Mouse (Mus musculus): Measurements from ENCODE around the gene Wdr91. TPM values are rescaled to one million over a fixed set of nuclear protein-coding genes. Genes with fewer than 3 reads are reported as not detected.

The Wdr91 gene
- total RNA-seq, 2 experiments from 2014 or later = 13.3 to 15.9 TPM

GRCm38 (mm10) chr6:34887131-34887850 lies 23.4 kb downstream of the Wdr91 start:
- DNase-seq = no peak
- intact Hi-C loops (cut with DNase I) = no loop called here

- no peak for DNase-seq
- intact Hi-C loops (cut with DNase I) = no loop called here
These were observed 26.0 kb downstream of the Wdr91 start for GRCm38 (mm10) chr6:34884724-34885123.

GRCm38 (mm10) chr6:34879911-34880475 lies 30.7 kb downstream of the Wdr91 start:
- DNase-seq = no peak
- intact Hi-C loops (cut with DNase I) = loop anchor here (2.0 to 5.0 kb wide), 4 partner anchors 17 to 368 kb away; partner anchors contain the start of genes Agbl3 and Tmem140

- DNase-seq = no peak
- intact Hi-C loops (cut with DNase I) = loop anchor here (2.0 to 5.0 kb wide), 3 partner anchors 16 to 367 kb away; partner anchors contain the start of genes Agbl3 and Tmem140
These were observed 31.5 kb downstream of the Wdr91 start for GRCm38 (mm10) chr6:34879101-34879740.

DNA sequence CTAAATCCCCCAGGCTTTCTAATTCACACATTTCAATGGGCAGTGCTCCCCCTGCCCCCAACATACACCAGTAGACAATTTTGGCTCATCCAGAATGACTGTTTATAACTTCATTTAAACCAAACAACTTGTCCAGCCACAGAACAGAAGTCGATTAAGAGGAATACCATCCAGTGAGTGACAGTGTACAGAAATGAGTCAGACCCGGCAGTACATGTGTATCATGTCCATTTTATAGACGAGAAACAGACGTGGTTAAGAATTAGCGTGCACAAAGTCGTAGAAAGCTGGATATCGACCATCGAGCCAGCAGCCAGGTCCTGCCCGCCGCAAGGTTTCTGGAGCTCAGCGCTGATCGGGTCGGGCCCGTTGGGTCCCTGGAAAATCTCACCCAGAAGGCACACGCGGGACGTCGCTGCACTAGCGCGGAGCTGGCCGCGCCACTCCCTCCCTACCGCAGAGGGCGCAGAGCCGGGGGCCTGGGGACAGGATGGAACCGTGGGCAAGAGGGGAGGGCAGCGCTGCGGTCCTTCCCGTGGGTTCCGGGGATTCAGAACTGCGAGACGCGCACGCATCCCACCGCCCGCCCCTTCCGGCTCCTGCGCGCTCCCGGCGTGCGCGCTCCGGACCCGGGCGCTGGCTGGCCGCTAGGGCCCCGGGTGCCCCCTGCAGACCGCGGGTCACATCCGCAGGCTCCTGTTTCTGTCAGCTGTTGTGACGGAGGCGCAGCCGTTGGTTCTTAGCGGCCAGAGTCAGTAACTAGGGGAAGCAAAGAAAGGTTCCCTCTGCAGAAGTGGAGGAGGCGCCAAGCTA lies 33.0 kb downstream of the Wdr91 start, which contains the start of gene Cyren:
Gene Cyren (minus strand): TSS at position 552 of the 813 bp plus-strand sequence.
- DNase-seq = peak; percentile 97

DNA sequence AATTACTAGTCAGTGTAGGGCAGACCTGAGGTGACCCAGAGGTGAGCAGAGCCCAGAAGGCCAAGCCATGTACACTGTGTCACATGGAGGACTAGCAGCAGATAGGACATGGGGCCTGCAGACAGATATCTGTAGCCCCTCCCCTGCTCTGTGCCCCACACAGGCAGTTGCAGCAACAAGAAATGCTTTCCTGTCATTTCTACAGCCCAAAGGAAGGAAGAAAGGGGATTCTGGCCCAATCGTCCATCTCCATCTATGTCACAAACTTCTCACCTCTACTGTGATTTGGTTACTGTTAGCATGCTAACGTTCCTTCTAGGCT lies 33.9 kb downstream of the Wdr91 start:
- no peak for DNase-seq
- intact Hi-C loops (cut with DNase I) = loop anchor here (5.0 kb wide), 1 partner anchor 364 kb away; no protein-coding TSS in a partner anchor

More for the DNA sequence above, 33.0 kb downstream of the Wdr91 start, which contains the start of gene Cyren:
- intact Hi-C loops (cut with DNase I) = loop anchor here (2.0 to 5.0 kb wide), 3 partner anchors 15 to 365 kb away; partner anchors contain the start of genes Agbl3 and Tmem140

- DNase-seq = no peak
- intact Hi-C loops (cut with DNase I) = loop anchor here (5.0 kb wide), 1 partner anchor 364 kb away; no protein-coding TSS in a partner anchor
These were observed 34.5 kb downstream of the Wdr91 start for GRCm38 (mm10) chr6:34875966-34876834.

- DNase-seq = peak in 1 of 2 experiments; percentile 38
- intact Hi-C loops (cut with DNase I) = loop anchor here (5.0 kb wide), 1 partner anchor 363 kb away; no protein-coding TSS in a partner anchor
These were observed 35.4 kb downstream of the Wdr91 start for GRCm38 (mm10) chr6:34875268-34875761.

DNA sequence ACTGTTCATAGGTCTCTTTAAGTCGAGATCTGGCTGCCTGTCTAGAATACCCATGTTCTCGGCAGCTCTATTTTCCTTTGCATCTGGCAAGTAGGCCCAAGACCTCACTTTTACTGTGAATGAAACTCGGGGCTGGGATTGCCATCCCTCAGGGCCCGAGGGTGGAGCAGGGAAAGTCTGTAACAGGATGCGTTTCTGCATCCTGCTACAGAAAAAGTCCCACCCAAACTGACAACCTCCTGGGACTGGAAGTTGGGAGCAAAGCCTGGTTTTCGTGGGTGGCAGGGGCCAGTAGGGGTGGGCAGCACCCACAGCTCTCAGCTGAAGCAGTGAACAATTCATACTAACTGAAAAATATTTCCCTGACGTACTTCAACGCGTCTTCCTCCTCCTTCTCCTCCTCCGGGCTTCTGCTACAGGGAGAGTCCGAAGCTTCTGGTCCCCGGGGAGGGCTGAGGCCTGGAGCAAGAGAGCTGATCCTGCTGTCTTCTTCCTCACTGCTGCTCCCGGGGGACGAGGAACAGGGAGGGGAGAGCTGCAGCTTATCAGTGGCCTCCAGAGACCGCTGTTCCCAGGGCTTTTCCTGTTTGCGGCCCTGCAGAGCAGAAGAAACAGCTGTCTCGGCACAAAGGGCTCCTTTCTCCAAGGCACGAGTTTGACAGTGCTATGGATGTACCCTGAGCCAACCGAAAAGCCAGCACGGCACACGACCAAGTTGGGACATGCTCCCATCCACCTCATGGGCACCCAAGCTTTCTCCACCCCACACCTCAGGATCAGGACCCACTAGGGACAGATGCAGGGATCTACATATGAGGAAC lies 36.4 kb downstream of the Wdr91 start:
- peak; percentile 82 to 86 for DNase-seq
- intact Hi-C loops (cut with DNase I) = no loop called here

- DNase-seq = no peak
- intact Hi-C loops (cut with DNase I) = no loop called here
These were observed 37.8 kb downstream of the Wdr91 start for GRCm38 (mm10) chr6:34872871-34873270.

DNA sequence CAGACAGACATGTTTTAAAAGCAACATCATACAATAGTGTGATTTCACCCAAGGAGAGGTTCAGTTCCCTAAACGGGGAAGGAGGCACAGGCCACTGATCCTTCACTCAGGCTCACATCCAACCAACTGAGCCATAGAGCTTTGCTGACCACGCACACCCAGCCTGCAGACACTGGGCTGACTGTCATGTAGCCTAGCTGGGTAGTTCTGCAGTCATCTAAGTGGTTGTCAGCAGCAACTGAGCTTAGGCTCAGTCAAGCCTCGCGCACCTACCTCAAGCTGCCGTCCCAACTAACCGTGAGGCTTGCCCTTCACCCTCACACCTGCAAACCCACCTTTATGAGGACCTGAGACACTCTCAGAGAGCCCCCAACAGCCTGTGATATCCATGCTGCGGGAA lies 38.7 kb downstream of the Wdr91 start:
- DNase-seq = no peak
- intact Hi-C loops (cut with DNase I) = no loop called here

DNA sequence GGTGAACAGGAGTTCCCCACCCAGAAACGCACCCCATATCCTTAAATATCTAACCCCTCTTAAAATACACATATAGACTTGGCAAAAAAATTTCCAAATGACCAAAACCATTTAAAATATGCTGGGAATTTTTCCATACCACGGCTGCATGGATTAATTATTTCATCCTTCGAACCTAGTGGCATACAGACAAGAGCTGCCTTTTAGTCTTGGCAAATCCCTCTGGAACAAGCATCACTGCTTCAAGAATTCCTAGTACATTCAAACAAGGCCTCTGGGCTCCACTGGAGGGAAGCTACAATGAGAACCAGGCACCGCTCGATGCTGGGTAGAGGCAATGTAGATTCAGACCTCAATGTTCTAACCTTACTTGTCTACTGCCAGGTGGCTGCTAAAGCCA lies 40.0 kb downstream of the Wdr91 start:
- no peak for DNase-seq
- intact Hi-C loops (cut with DNase I) = no loop called here

GRCm38 (mm10) chr6:34870136-34870535 lies 40.5 kb downstream of the Wdr91 start:
- intact Hi-C loops (cut with DNase I) = no loop called here
- DNase-seq = no peak

DNA sequence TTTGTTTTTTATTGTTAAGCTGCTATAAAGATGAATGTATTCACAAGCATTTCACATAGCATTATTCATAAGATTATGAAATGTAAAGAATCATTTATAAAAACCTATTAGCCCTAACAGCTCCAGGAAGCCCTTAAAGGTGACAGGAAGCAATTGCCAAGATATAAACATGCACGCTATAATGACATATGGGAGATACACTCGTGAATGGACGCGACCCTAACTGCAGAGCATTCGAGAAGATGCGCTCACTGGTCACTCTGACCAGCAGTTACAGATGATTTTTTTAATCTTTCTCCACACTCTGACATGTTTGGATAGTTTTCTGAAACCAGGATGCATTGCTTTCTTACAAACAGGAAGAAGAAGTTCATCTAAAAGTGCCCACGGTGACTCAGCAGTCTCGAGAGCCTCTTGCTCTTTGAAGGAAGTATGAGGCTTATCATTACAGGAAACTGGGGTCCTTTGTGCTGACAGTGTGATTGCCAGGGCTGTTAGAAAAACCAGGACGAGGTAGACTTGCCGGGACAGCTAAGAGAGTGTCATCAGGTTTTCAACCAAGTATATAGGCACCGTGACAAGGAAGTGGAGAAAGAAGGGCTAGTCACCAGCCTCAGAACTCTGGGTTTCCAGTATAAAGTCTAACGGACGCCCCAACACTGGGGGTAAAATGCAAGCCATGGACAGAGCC lies 41.3 kb downstream of the Wdr91 start:
- no peak for DNase-seq
- intact Hi-C loops (cut with DNase I) = no loop called here

GRCm38 (mm10) chr6:34868507-34869217 lies 42.0 kb downstream of the Wdr91 start:
- intact Hi-C loops (cut with DNase I) = no loop called here
- DNase-seq = no peak

GRCm38 (mm10) chr6:34867995-34868350 lies 42.7 kb downstream of the Wdr91 start:
- intact Hi-C loops (cut with DNase I) = no loop called here
- no peak for DNase-seq

- intact Hi-C loops (cut with DNase I) = no loop called here
- DNase-seq = no peak
These were observed 43.2 kb downstream of the Wdr91 start for GRCm38 (mm10) chr6:34867301-34867994.

All from heart, postnatal 14 days (tissue).